Comparison of ENCODE assay signal across 8 mouse cellular contexts in the genomic region with DNA sequence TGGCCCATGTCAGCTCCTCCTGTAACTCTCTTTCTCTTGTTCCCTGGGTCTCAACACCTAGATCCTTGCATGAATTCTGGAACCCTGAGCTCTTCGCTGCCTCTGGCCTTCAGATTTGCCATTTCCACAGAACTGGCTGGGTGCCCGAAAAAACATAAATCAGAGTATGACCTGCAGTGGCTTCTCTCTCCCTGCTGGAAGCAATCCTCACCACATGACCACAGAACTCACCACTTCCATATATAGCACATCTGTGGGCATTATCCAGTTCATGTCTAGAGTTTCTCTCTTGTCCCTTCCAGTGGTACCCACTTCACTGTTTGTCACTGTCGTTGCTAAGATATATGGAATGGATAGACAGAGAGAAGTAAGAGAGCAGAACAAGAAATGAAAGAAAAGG. TPM values are rescaled to one million over a fixed set of nuclear protein-coding genes. Genes with fewer than 3 reads are reported as not detected.
DNase-seq lines count a peak whose midpoint lies in the region; ATAC-seq and TF ChIP-seq lines count a peak whose summit lies in the region.

No protein-coding gene starts in this region.

- H3K27ac ChIP-seq in heart, embryonic 15.5 days: peak overlapping the region; percentile 82
- H3K27ac ChIP-seq in embryonic facial prominence, embryonic 12.5 days: peak overlapping the region; percentile 52; the same call in 1 of the 2 replicates
- no peak overlapping the region for H3K27ac ChIP-seq in limb, embryonic 14.5 days (replicated peaks; ENCODE audit: low read depth, low read length)
- no peak overlapping the region for H3K27ac ChIP-seq in layer of hippocampus, adult 2 months

- H3K9me3 ChIP-seq in heart, embryonic 15.5 days (replicated peaks): no peaks in the 10 kb centered on the region
- no peaks in the 10 kb centered on the region for H3K9me3 ChIP-seq in embryonic facial prominence, embryonic 12.5 days
- no peaks in the 10 kb centered on the region for H3K9me3 ChIP-seq in limb, embryonic 14.5 days (ENCODE audit: control insufficient read depth, low read length)

- no peaks in the 10 kb centered on the region for H3K36me3 ChIP-seq in heart, embryonic 15.5 days
- H3K36me3 ChIP-seq in embryonic facial prominence, embryonic 12.5 days: no peaks in the 10 kb centered on the region
- no peaks in the 10 kb centered on the region for H3K36me3 ChIP-seq in limb, embryonic 14.5 days (ENCODE audit: control insufficient read depth, insufficient read depth, low read length)

- peak; percentile 75 for ATAC-seq in heart, embryonic 15.5 days (replicated peaks; ENCODE audit: insufficient number of reproducible peaks, insufficient read depth, low FRiP score, low read depth)
- ATAC-seq in embryonic facial prominence, embryonic 12.5 days (ENCODE audit: insufficient number of reproducible peaks, insufficient read depth, low FRiP score, low TSS enrichment): no peak
- ATAC-seq in limb, embryonic 14.5 days (ENCODE audit: low FRiP score, low read depth): no peak

- TF ChIP-seq POLR2A in limb, embryonic 14.5 days (IDR thresholded peaks at IDR 0.05; ENCODE audit: borderline replicate concordance, extremely low read depth, insufficient read depth, insufficient read length): no peak

- peaks cover 38% of the 10 kb centered on the region for H3K4me1 ChIP-seq in heart, embryonic 15.5 days (replicated peaks)
- H3K4me1 ChIP-seq in embryonic facial prominence, embryonic 12.5 days: peaks cover 13% of the 10 kb centered on the region
- H3K4me1 ChIP-seq in limb, embryonic 14.5 days (ENCODE audit: control insufficient read depth, insufficient read depth, low read length): peaks cover 18% of the 10 kb centered on the region

- TF ChIP-seq CTCF in layer of hippocampus, adult 2 months (conservative IDR thresholded peaks at IDR 0.05): no peak

- no peak overlapping the region for H3K9ac ChIP-seq in heart, embryonic 15.5 days
- no peak overlapping the region for H3K9ac ChIP-seq in embryonic facial prominence, embryonic 12.5 days
- no peak overlapping the region for H3K9ac ChIP-seq in limb, embryonic 14.5 days (ENCODE audit: low read depth, low read length, severe bottlenecking)

- no peak for DNase-seq in heart, postnatal 25 days (ENCODE audit: low spot score)
- peak; percentile 69 for DNase-seq in MN1 (ENCODE audit: low spot score)
- peak; percentile 15 for DNase-seq in limb, embryonic 14.5 days (ENCODE audit: low spot score)
- DNase-seq in layer of hippocampus, adult 9-10 months (ENCODE audit: low spot score): no peak
- DNase-seq in layer of hippocampus, adult 2 months (ENCODE audit: low spot score in 2 of 2): no peak
- no peak for DNase-seq in Muller cell, postnatal 12 days (ENCODE audit: inconsistent ontology term)

- no peak overlapping the region for H3K4me3 ChIP-seq in heart, embryonic 15.5 days
- H3K4me3 ChIP-seq in embryonic facial prominence, embryonic 12.5 days: no peak overlapping the region
- no peak overlapping the region for H3K4me3 ChIP-seq in limb, embryonic 14.5 days (replicated peaks; ENCODE audit: low read length)
- no peak overlapping the region for H3K4me3 ChIP-seq in layer of hippocampus, adult 2 months

- H3K4me2 ChIP-seq in heart, embryonic 15.5 days: no peak overlapping the region
- H3K4me2 ChIP-seq in embryonic facial prominence, embryonic 12.5 days (replicated peaks): no peak overlapping the region
- H3K4me2 ChIP-seq in limb, embryonic 14.5 days (replicated peaks; ENCODE audit: low read depth, low read length, severe bottlenecking): no peak overlapping the region

- intact Hi-C loops in heart, postnatal 25 days (cut with DNase I): no loop called here

- 18% methylated on average over 3 of the region's 3 CpGs for WGBS in heart, embryonic 15.5 days
- 68% methylated on average over 3 of the region's 3 CpGs for WGBS in embryonic facial prominence, embryonic 12.5 days
- WGBS in limb, embryonic 14.5 days: 69% methylated on average over 3 of the region's 3 CpGs

- no peaks in the 10 kb centered on the region for H3K27me3 ChIP-seq in heart, embryonic 15.5 days
- no peaks in the 10 kb centered on the region for H3K27me3 ChIP-seq in embryonic facial prominence, embryonic 12.5 days
- H3K27me3 ChIP-seq in limb, embryonic 14.5 days (ENCODE audit: control insufficient read depth, insufficient read depth, low read length): no peaks in the 10 kb centered on the region

RNA-seq across cellular contexts. Expression of a gene that starts 13.0 kb away (rescaled TPM):
- polyA plus RNA-seq in heart, embryonic 15.5 days (2015; fragmentation: Nextera tagmentation; extraction: Ambion mirVana): 7.8 and 12.7 TPM in 2 replicates
- 1 to 10 TPM; 8.7 to 9.3 TPM for total RNA-seq in heart, postnatal 25 days (2021)
- 6.8 and 8.3 TPM in 2 replicates for polyA plus RNA-seq in embryonic facial prominence, embryonic 12.5 days (2016; fragmentation: Nextera tagmentation; extraction: Ambion mirVana)
- 4.6 and 4.9 TPM in 2 replicates for polyA plus RNA-seq in limb, embryonic 14.5 days (2012; rRNA removed)
- 9.9 and 10.6 TPM in 2 replicates for polyA plus RNA-seq in limb, embryonic 14.5 days (2014; fragmentation: Nextera tagmentation; extraction: Ambion mirVana)
- 1 to 10 TPM; 1.6 to 3.2 TPM for total RNA-seq in layer of hippocampus, adult 2 months (2021)

Comparison
In these comparisons a context has a peak if more than half of its experiments do, and no peak if none do; other contexts are left out.
1. H3K27ac ChIP-seq: peak in heart, embryonic 15.5 days (single experiment) and embryonic facial prominence, embryonic 12.5 days (single experiment); none in limb, embryonic 14.5 days (single experiment) and layer of hippocampus, adult 2 months (single experiment).
2. DNase-seq: peak in MN1 (single experiment) and limb, embryonic 14.5 days (single experiment); none in heart, postnatal 25 days (single experiment), layer of hippocampus, adult 9-10 months (single experiment), layer of hippocampus, adult 2 months (0 of 2) and Muller cell, postnatal 12 days (single experiment).